Mouse (Mus musculus): ENCODE data around the gene Gucy1a1.

GRCm38 (mm10) chr3:82181500-82181899 is 35.9 kb upstream of the Gucy1a1 start:
- TF ChIP-seq CTCF (IDR thresholded peaks at IDR 0.05; ENCODE audit: control insufficient read depth, insufficient read depth, low read length) (no peak), POLR2A (IDR thresholded peaks at IDR 0.05; ENCODE audit: borderline replicate concordance, control insufficient read depth, low read depth, low read length) (no peak)
